Mouse (Mus musculus): ENCODE results near the gene Rptor.
A peak's percentile ranks its signal among the peaks of the same experiment; 100 is the strongest.

Rptor gene

GRCm38 (mm10) chr11:119602763-119603526 is at the start of gene Rptor:
Rptor (plus strand) TSS chr11:119602905.
- peak; percentile 96 for DNase-seq

- DNase-seq = no peak
Observed at GRCm38 (mm10) chr11:119554706-119555105, 48.0 kb upstream of the Rptor start.

GRCm38 (mm10) chr11:119555170-119555569 is 47.5 kb upstream of the Rptor start:
- DNase-seq = no peak

GRCm38 (mm10) chr11:119557940-119558869 is 44.5 kb upstream of the Rptor start:
- no peak for DNase-seq

GRCm38 (mm10) chr11:119558870-119559610 is 43.7 kb upstream of the Rptor start:
- no peak for DNase-seq

GRCm38 (mm10) chr11:119562286-119562685 is 40.4 kb upstream of the Rptor start:
- DNase-seq = no peak

- DNase-seq = no peak
Observed at GRCm38 (mm10) chr11:119563166-119563565, 39.5 kb upstream of the Rptor start.

GRCm38 (mm10) chr11:119564383-119564782 is 38.3 kb upstream of the Rptor start:
- peak; percentile 59 for DNase-seq

- peak; percentile 72 for DNase-seq
Observed at GRCm38 (mm10) chr11:119565021-119565420, 37.7 kb upstream of the Rptor start.

GRCm38 (mm10) chr11:119565684-119566083 is 37.0 kb upstream of the Rptor start:
- no peak for DNase-seq

GRCm38 (mm10) chr11:119566188-119566587 is 36.5 kb upstream of the Rptor start:
- no peak for DNase-seq

- no peak for DNase-seq
Observed at GRCm38 (mm10) chr11:119572316-119573010, 30.2 kb upstream of the Rptor start.

- no peak for DNase-seq
Observed at GRCm38 (mm10) chr11:119576855-119577254, 25.9 kb upstream of the Rptor start.

GRCm38 (mm10) chr11:119577721-119578120 is 25.0 kb upstream of the Rptor start:
- DNase-seq = no peak

- peak; percentile 51 for DNase-seq
Observed at GRCm38 (mm10) chr11:119586511-119586910, 16.2 kb upstream of the Rptor start.

- no peak for DNase-seq
Observed at GRCm38 (mm10) chr11:119587112-119587511, 15.6 kb upstream of the Rptor start.

- no peak for DNase-seq
Observed at GRCm38 (mm10) chr11:119589242-119589641, 13.5 kb upstream of the Rptor start.

GRCm38 (mm10) chr11:119593966-119594365 is 8.7 kb upstream of the Rptor start:
- no peak for DNase-seq

GRCm38 (mm10) chr11:119598856-119599255 is 3.8 kb upstream of the Rptor start:
- DNase-seq = no peak

GRCm38 (mm10) chr11:119600286-119600685 is 2.4 kb upstream of the Rptor start:
- no peak for DNase-seq

GRCm38 (mm10) chr11:119602177-119602700 is 466 bp upstream of the Rptor start:
- no peak for DNase-seq

- DNase-seq = peak; percentile 38
Observed at GRCm38 (mm10) chr11:119603527-119603905, 811 bp downstream of the Rptor start.

Measured in cerebellum, adult 11-12 months (tissue).